Mouse (Mus musculus): Measurements from ENCODE around the gene Tulp3. TPM values are rescaled to one million over a fixed set of nuclear protein-coding genes. Genes with fewer than 3 reads are reported as not detected.
"Not testable (repeated sequence)": the region's sequence is repeated elsewhere in the genome, so short reads cannot be mapped to it uniquely, and the experiment has no call there.

The Tulp3 gene
- polyA plus RNA-seq, 1 experiment, result 27.8 TPM

DNA sequence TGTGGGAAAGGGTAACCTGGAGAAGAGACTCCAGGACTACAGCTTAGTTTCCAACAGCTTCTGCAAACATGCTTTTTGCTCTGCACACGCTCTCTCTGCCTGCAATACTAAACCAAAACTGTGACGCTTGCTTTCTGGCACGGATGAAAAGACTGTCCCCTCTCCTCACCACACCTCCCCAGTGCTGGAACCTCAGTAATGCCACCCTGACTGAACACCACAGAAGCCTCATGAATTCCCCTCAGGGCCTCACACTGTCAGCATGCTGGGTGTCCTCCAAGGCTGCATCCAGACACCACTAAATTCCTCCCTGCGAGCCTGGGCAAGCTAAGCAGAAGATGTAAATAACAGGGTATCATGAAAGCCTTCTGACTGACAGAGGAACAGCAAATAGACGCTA lies 16.8 kb downstream of the Tulp3 start:
- Histone ChIP-seq H3K27ac (ENCODE audit: insufficient read depth, low read length) (no peak overlapping the region), H3K4me3 (ENCODE audit: insufficient read depth, low read length) (no peak overlapping the region), H3K4me1 (ENCODE audit: control insufficient read depth, insufficient read depth, low read length) (peaks cover 4% of the 10 kb centered on the region)
- TF ChIP-seq POLR2A (IDR thresholded peaks at IDR 0.05; ENCODE audit: extremely low read depth, insufficient read depth, low read length) (no peak), CTCF (IDR thresholded peaks at IDR 0.05; ENCODE audit: extremely low read depth, insufficient read depth, low read length) (no peak)

DNA sequence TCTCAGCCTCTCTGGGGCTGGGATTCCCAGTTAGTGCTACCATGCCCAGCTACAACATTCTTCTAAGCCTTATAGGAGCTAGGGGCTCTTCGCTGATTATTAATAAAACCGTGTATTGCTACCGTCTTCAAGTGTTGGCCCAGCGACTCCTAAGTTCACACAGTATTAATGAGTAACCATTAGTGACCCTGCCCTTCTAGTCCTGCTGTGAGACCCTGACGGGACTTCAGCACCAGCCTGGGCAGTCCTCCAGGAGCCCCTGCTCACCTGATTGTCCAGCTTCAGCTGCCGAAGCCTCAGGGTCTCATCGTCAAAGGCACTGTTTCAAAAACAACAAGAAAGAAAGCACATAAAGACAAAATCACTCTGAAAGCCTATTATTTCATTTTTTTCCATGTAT lies 18.2 kb downstream of the Tulp3 start:
- peaks cover 4% of the 10 kb centered on the region for H3K4me1 ChIP-seq (ENCODE audit: control insufficient read depth, insufficient read depth, low read length)
- no peak overlapping the region for H3K27ac ChIP-seq (ENCODE audit: insufficient read depth, low read length)
- H3K4me3 ChIP-seq (ENCODE audit: insufficient read depth, low read length), result no peak overlapping the region
- TF ChIP-seq CTCF (IDR thresholded peaks at IDR 0.05; ENCODE audit: extremely low read depth, insufficient read depth, low read length) (no peak), POLR2A (IDR thresholded peaks at IDR 0.05; ENCODE audit: extremely low read depth, insufficient read depth, low read length) (no peak)

DNA sequence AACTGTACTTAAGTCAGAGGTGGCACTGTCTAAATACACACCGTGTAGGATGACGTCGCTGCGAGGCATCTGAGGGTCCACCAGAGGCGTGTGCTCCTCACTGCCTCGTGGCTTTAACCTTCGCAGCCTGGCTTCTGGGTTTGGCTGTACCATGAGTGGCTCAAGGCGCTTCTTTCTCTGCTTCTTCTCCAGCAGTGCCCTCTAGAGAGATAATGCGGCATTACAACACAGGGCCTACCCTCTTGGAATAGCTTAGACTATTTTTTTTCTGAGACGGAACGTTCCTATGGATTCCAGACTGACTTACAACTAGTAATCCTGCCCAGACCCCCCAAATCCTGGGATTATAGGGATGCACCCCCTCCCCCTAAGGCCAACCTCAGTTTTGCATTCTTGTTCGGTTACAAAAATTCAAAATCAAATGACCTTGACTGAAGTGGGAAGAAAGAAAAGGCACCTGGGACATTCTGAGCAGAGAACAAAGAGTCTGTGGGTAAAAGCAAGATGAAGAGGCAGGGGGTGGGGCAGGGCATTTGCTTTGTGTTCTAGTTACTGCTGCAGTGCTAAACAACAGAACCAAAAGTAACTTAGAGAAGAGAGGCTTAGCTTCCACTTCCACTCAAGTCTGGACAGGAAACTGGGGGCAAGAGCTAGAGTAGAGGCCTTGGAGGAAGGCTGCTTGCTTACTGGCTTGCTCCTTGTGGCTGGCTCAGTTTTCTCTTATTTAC lies 21.1 kb downstream of the Tulp3 start:
- TF ChIP-seq POLR2A (IDR thresholded peaks at IDR 0.05; ENCODE audit: extremely low read depth, insufficient read depth, low read length) (no peak), CTCF (IDR thresholded peaks at IDR 0.05; ENCODE audit: extremely low read depth, insufficient read depth, low read length) (peak; percentile 63)
- no peak overlapping the region for H3K27ac ChIP-seq (ENCODE audit: insufficient read depth, low read length)
- peaks cover 2% of the 10 kb centered on the region; the same call in 1 of the 2 replicates for H3K4me1 ChIP-seq (ENCODE audit: control insufficient read depth, insufficient read depth, low read length)
- H3K4me3 ChIP-seq (ENCODE audit: insufficient read depth, low read length), result no peak overlapping the region

DNA sequence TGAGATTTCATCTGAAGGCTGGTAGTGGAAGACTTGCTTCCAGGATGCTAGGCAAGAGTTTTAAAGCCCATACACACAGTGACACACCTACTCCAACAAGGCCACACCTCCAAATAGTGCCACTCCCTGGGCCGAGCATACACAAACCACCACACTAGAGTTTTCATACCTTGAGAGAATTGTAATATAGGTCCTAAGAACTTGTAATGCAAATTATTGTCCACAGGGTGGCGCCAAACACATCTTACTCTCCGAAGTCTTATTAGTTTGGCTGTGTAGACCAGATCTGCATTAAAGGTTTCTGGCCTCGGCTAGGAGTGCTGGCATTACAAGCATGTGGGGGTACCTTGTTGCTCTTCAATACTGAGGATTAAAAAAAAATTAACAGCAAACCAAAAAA lies 37.3 kb downstream of the Tulp3 start:
- no peak overlapping the region for H3K27ac ChIP-seq (ENCODE audit: insufficient read depth, low read length)
- peak; percentile 47 for TF ChIP-seq CTCF (IDR thresholded peaks at IDR 0.05; ENCODE audit: extremely low read depth, insufficient read depth, low read length)
- no peak for TF ChIP-seq POLR2A (IDR thresholded peaks at IDR 0.05; ENCODE audit: extremely low read depth, insufficient read depth, low read length)
- no peaks in the 10 kb centered on the region for H3K4me1 ChIP-seq (ENCODE audit: control insufficient read depth, insufficient read depth, low read length)
- H3K4me3 ChIP-seq (ENCODE audit: insufficient read depth, low read length), result no peak overlapping the region

DNA sequence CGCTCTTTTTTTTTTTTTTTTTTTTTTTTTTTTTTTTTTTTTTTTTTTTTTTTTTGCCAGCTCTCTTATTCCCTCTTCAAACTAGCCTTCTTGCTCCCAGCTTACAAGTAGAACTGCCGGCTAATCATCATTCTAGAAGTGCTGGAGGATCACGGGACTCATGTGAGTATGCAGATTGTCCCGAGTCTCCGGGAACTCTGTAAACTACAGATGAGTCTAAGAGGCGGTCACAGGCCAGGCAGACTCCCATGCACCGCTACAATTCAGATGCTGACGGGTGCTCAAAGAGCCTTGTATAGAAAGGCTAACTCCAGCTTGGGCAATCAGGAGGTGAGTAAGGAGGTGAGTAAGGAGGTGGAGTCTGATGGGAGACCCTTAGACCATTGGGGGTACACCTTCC lies 40.1 kb downstream of the Tulp3 start:
- TF ChIP-seq POLR2A (IDR thresholded peaks at IDR 0.05; ENCODE audit: extremely low read depth, insufficient read depth, low read length), result no peak
- no peak for TF ChIP-seq CTCF (IDR thresholded peaks at IDR 0.05; ENCODE audit: extremely low read depth, insufficient read depth, low read length)
- H3K4me1 ChIP-seq (ENCODE audit: control insufficient read depth, insufficient read depth, low read length), result no peaks in the 10 kb centered on the region
- no peak overlapping the region for H3K27ac ChIP-seq (ENCODE audit: insufficient read depth, low read length)
- no peak overlapping the region for H3K4me3 ChIP-seq (ENCODE audit: insufficient read depth, low read length)

DNA sequence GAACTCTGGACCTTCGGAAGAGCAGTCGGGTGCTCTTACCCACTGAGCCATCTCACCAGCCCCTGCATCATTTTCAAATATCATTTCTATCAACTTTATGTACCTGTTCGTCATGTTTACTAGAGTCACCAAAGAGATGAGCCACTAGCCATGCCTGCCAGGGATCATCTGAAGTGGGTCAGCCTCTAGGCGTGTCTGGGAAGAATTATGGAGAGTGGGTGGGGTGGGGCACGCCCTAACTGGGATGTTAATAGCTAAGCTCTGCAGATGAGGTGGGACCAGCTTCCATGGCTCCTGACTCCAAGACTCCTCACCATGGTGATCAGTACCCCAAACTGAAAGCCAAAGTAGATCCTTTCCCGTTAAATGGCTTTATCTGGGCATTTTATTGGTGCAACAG lies 40.9 kb downstream of the Tulp3 start:
- no peak for TF ChIP-seq CTCF (IDR thresholded peaks at IDR 0.05; ENCODE audit: extremely low read depth, insufficient read depth, low read length)
- no peak for TF ChIP-seq POLR2A (IDR thresholded peaks at IDR 0.05; ENCODE audit: extremely low read depth, insufficient read depth, low read length)
- H3K4me3 ChIP-seq (ENCODE audit: insufficient read depth, low read length), result no peak overlapping the region
- no peak overlapping the region for H3K27ac ChIP-seq (ENCODE audit: insufficient read depth, low read length)
- no peaks in the 10 kb centered on the region for H3K4me1 ChIP-seq (ENCODE audit: control insufficient read depth, insufficient read depth, low read length)

DNA sequence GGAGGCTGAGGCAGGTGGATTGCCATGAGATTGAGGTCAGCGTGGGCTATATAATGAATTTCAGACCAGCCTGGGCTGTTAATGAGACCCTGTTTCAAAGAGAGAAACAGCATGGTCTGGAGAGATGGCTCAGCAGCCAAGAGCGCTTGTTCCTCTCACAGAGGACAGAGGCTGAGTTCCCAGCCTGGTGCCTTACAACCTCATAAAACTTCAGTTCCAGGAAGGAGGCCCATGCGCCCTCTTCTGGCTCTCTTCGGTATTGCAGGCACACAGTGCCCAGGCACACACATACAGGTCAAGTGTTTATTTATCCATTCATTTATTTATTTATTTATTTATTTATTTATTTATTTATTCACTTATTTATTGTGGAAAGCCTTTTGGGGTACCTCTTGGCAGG lies 47.3 kb downstream of the Tulp3 start:
- H3K27ac ChIP-seq (ENCODE audit: insufficient read depth, low read length), result no peak overlapping the region
- TF ChIP-seq POLR2A (IDR thresholded peaks at IDR 0.05; ENCODE audit: extremely low read depth, insufficient read depth, low read length), result no peak
- peak; percentile 62 for TF ChIP-seq CTCF (IDR thresholded peaks at IDR 0.05; ENCODE audit: extremely low read depth, insufficient read depth, low read length)
- no peak overlapping the region for H3K4me3 ChIP-seq (ENCODE audit: insufficient read depth, low read length)
- no peaks in the 10 kb centered on the region for H3K4me1 ChIP-seq (ENCODE audit: control insufficient read depth, insufficient read depth, low read length)

DNA sequence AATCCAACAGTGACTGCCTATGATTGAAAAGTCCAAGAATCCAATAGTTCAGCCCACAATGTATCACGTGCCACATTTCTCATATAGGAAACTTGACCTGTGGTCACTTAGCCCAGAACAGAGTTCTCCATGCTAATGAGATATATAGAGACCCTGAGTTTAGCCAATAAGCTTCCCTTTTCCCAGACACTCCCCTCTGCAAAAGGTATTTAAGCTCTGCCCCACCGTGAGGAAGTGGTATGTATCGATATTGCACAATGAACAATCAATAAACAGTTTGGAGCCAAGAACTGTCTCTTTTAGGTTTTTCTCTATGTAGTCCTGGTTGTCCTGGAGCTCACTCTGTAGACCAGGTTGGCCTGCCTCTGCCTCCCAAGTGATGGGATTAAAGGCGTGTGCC lies 50.9 kb downstream of the Tulp3 start:
- no peaks in the 10 kb centered on the region for H3K4me1 ChIP-seq (ENCODE audit: control insufficient read depth, insufficient read depth, low read length)
- H3K4me3 ChIP-seq (ENCODE audit: insufficient read depth, low read length), result no peak overlapping the region
- no peak overlapping the region for H3K27ac ChIP-seq (ENCODE audit: insufficient read depth, low read length)
- TF ChIP-seq POLR2A (IDR thresholded peaks at IDR 0.05; ENCODE audit: extremely low read depth, insufficient read depth, low read length) (no peak), CTCF (IDR thresholded peaks at IDR 0.05; ENCODE audit: extremely low read depth, insufficient read depth, low read length) (no peak)

DNA sequence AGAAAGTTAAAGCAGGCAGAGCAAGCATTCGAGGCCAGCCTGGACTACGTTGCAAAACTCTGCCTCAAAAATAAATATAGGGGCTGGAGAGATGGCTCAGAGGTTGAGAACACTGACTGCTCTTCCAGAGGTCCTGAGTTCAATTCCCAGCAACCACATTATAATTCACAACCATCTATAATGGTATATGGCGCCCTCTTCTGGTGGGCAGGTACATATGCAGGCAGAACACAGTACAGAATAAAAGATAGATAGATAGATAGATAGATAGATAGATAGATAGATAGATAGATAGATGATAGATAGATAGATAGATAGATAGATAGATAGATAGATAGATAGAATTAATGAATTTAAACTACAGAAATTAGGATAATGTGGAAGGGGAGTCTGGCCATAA lies 53.0 kb downstream of the Tulp3 start:
- H3K27ac ChIP-seq (ENCODE audit: insufficient read depth, low read length), result not testable (repeated sequence)

DNA sequence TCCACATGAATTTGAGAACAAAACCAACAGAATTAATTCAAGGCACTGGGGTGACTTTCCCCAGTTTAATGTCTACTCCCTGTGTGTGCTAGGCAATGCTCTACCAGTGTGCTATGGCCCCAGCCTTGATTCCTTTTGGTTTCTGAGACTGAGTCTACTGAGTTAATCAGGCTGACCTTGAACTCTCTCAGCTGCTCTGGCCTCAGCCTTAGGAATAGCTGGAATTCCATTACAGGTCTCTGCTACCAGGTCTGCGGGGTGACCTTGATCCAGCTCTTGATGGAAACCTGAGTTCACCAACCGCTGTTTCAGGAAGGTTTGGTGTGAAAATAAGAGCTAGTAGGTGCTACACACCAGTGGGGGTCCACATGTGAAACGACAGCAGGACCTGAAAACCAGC lies 53.8 kb downstream of the Tulp3 start:
- TF ChIP-seq CTCF (IDR thresholded peaks at IDR 0.05; ENCODE audit: extremely low read depth, insufficient read depth, low read length), result no peak
- H3K4me1 ChIP-seq (ENCODE audit: control insufficient read depth, insufficient read depth, low read length), result no peaks in the 10 kb centered on the region
- H3K27ac ChIP-seq (ENCODE audit: insufficient read depth, low read length), result no peak overlapping the region
- no peak overlapping the region for H3K4me3 ChIP-seq (ENCODE audit: insufficient read depth, low read length)

More for the DNA sequence above, 53.0 kb downstream of the Tulp3 start:
- not testable (repeated sequence) for H3K4me1 ChIP-seq (ENCODE audit: control insufficient read depth, insufficient read depth, low read length); H3K4me3 ChIP-seq (ENCODE audit: insufficient read depth, low read length)

Data from cortical plate, adult 2 months (tissue).